Mouse (Mus musculus): ENCODE results near the gene Ccdc9. TPM values are rescaled to one million over a fixed set of nuclear protein-coding genes. Genes with fewer than 3 reads are reported as not detected.
"Not testable (repeated sequence)": the region's sequence is repeated elsewhere in the genome, so short reads cannot be mapped to it uniquely, and the experiment has no call there.

The Ccdc9 gene
- total and polyA plus RNA-seq, 2 experiments from 2014 or later = 13.6 to 31.5 TPM

- Histone ChIP-seq H3K9ac (replicated peaks; ENCODE audit: low read length, poor library complexity, severe bottlenecking) (peak overlapping the region; percentile 96), H3K9me3 (ENCODE audit: low read length) (no peaks in the 10 kb centered on the region), H3K4me2 (ENCODE audit: low read depth, low read length, poor library complexity, severe bottlenecking) (peak overlapping the region; percentile 82), H3K36me3 (ENCODE audit: insufficient read depth, low read length) (peaks cover 15% of the 10 kb centered on the region), H3K27me3 (ENCODE audit: insufficient read depth, low read length) (no peaks in the 10 kb centered on the region), H3K27ac (ENCODE audit: low read depth, low read length) (peak overlapping the region; percentile 96), H3K4me3 (ENCODE audit: low read depth, low read length) (peak overlapping the region; percentile 73), H3K4me1 (ENCODE audit: insufficient read depth, low read length) (peaks cover 5% of the 10 kb centered on the region; the same call in 1 of the 2 replicates)
- ATAC-seq (ENCODE audit: low FRiP score) (peak; percentile 76), DNase-seq (ENCODE audit: low spot score) (peak; percentile 73)
- WGBS = 0% methylated on average over 40 of the region's 46 CpGs
- peak; percentile 42; the same call in 1 of the 2 replicates for TF ChIP-seq CTCF (IDR thresholded peaks at IDR 0.05)
Observed at GRCm38 (mm10) chr7:16272681-16273080, 13.9 kb downstream of the Ccdc9 start.

- Histone ChIP-seq H3K27me3 (ENCODE audit: insufficient read depth, low read length) (no peaks in the 10 kb centered on the region), H3K4me2 (ENCODE audit: low read depth, low read length, poor library complexity, severe bottlenecking) (peak overlapping the region; percentile 82), H3K9me3 (ENCODE audit: low read length) (no peaks in the 10 kb centered on the region), H3K4me1 (ENCODE audit: insufficient read depth, low read length) (peaks cover 5% of the 10 kb centered on the region; the same call in 1 of the 2 replicates), H3K27ac (ENCODE audit: low read depth, low read length) (no peak overlapping the region), H3K4me3 (ENCODE audit: low read depth, low read length) (peak overlapping the region; percentile 73; the same call in 1 of the 2 replicates), H3K9ac (replicated peaks; ENCODE audit: low read length, poor library complexity, severe bottlenecking) (peak overlapping the region; percentile 96; the same call in 1 of the 2 replicates), H3K36me3 (ENCODE audit: insufficient read depth, low read length) (peaks cover 9% of the 10 kb centered on the region)
- no peak for DNase-seq (ENCODE audit: low spot score)
- 73% methylated on average over 1 of the region's 1 CpGs for WGBS
- TF ChIP-seq CTCF (IDR thresholded peaks at IDR 0.05) = no peak
- ATAC-seq (ENCODE audit: low FRiP score) = no peak
Observed at GRCm38 (mm10) chr7:16271139-16271538, 15.5 kb downstream of the Ccdc9 start.

GRCm38 (mm10) chr7:16266593-16266992 lies 20.0 kb downstream of the Ccdc9 start:
- not testable (repeated sequence) for DNase-seq (ENCODE audit: low spot score); H3K4me3 ChIP-seq (ENCODE audit: low read depth, low read length); H3K36me3 ChIP-seq (ENCODE audit: insufficient read depth, low read length)

GRCm38 (mm10) chr7:16265856-16266255 lies 20.7 kb downstream of the Ccdc9 start:
- H3K9ac ChIP-seq (replicated peaks; ENCODE audit: low read length, poor library complexity, severe bottlenecking) = no peak overlapping the region
- H3K4me1 ChIP-seq (ENCODE audit: insufficient read depth, low read length) = peaks cover 2% of the 10 kb centered on the region; the same call in 1 of the 2 replicates
- no peaks in the 10 kb centered on the region for H3K27me3 ChIP-seq (ENCODE audit: insufficient read depth, low read length)
- H3K36me3 ChIP-seq (ENCODE audit: insufficient read depth, low read length) = no peaks in the 10 kb centered on the region
- no peak overlapping the region for H3K4me2 ChIP-seq (ENCODE audit: low read depth, low read length, poor library complexity, severe bottlenecking)
- no peak overlapping the region for H3K4me3 ChIP-seq (ENCODE audit: low read depth, low read length)
- no peak for TF ChIP-seq CTCF (IDR thresholded peaks at IDR 0.05)
- no peaks in the 10 kb centered on the region for H3K9me3 ChIP-seq (ENCODE audit: low read length)
- no peak overlapping the region for H3K27ac ChIP-seq (ENCODE audit: low read depth, low read length)
- 88% methylated on average over 11 of the region's 11 CpGs for WGBS
- ATAC-seq (ENCODE audit: low FRiP score) (no peak), DNase-seq (ENCODE audit: low spot score) (no peak)

More at GRCm38 (mm10) chr7:16266593-16266992, 20.0 kb downstream of the Ccdc9 start:
- H3K27me3 ChIP-seq (ENCODE audit: insufficient read depth, low read length); H3K9me3 ChIP-seq (ENCODE audit: low read length); H3K27ac ChIP-seq (ENCODE audit: low read depth, low read length); H3K4me2 ChIP-seq (ENCODE audit: low read depth, low read length, poor library complexity, severe bottlenecking); ATAC-seq (ENCODE audit: low FRiP score); H3K9ac ChIP-seq (replicated peaks; ENCODE audit: low read length, poor library complexity, severe bottlenecking); H3K4me1 ChIP-seq (ENCODE audit: insufficient read depth, low read length): not testable (repeated sequence)
- WGBS = 90% methylated on average over 7 of the region's 7 CpGs

- no peak for ATAC-seq (ENCODE audit: low FRiP score)
- no peaks in the 10 kb centered on the region for H3K27me3 ChIP-seq (ENCODE audit: insufficient read depth, low read length)
- DNase-seq (ENCODE audit: low spot score) = no peak
- H3K4me2 ChIP-seq (ENCODE audit: low read depth, low read length, poor library complexity, severe bottlenecking) = no peak overlapping the region
- no peaks in the 10 kb centered on the region for H3K4me1 ChIP-seq (ENCODE audit: insufficient read depth, low read length)
- H3K36me3 ChIP-seq (ENCODE audit: insufficient read depth, low read length) = no peaks in the 10 kb centered on the region
- no peak overlapping the region for H3K4me3 ChIP-seq (ENCODE audit: low read depth, low read length)
- TF ChIP-seq CTCF (IDR thresholded peaks at IDR 0.05) = no peak
- no peak overlapping the region for H3K27ac ChIP-seq (ENCODE audit: low read depth, low read length)
- WGBS = 79% methylated on average over 5 of the region's 5 CpGs
- no peak overlapping the region for H3K9ac ChIP-seq (replicated peaks; ENCODE audit: low read length, poor library complexity, severe bottlenecking)
- no peaks in the 10 kb centered on the region for H3K9me3 ChIP-seq (ENCODE audit: low read length)
Observed at GRCm38 (mm10) chr7:16263843-16264242, 22.8 kb downstream of the Ccdc9 start.

- DNase-seq (ENCODE audit: low spot score) (peak; percentile 86), ATAC-seq (ENCODE audit: low FRiP score) (no peak)
- Histone ChIP-seq H3K27me3 (ENCODE audit: insufficient read depth, low read length) (no peaks in the 10 kb centered on the region), H3K9me3 (ENCODE audit: low read length) (no peaks in the 10 kb centered on the region), H3K4me3 (ENCODE audit: low read depth, low read length) (no peak overlapping the region), H3K9ac (replicated peaks; ENCODE audit: low read length, poor library complexity, severe bottlenecking) (no peak overlapping the region), H3K4me1 (ENCODE audit: insufficient read depth, low read length) (no peaks in the 10 kb centered on the region), H3K27ac (ENCODE audit: low read depth, low read length) (no peak overlapping the region), H3K4me2 (ENCODE audit: low read depth, low read length, poor library complexity, severe bottlenecking) (no peak overlapping the region), H3K36me3 (ENCODE audit: insufficient read depth, low read length) (no peaks in the 10 kb centered on the region)
- TF ChIP-seq CTCF (IDR thresholded peaks at IDR 0.05) = peak; percentile 78
- WGBS = 31% methylated on average over 8 of the region's 8 CpGs
Observed at GRCm38 (mm10) chr7:16263015-16263787, 23.4 kb downstream of the Ccdc9 start.

All from midbrain, postnatal 0 days (tissue).